Mouse (Mus musculus): ENCODE data around the gene Wbp1l. TPM values are rescaled to one million over a fixed set of nuclear protein-coding genes. Genes with fewer than 3 reads are reported as not detected.
A peak's percentile ranks its signal among the peaks of the same experiment; 100 is the strongest.
"Not testable (repeated sequence)": the region's sequence is repeated elsewhere in the genome, so short reads cannot be mapped to it uniquely, and the experiment has no call there.

The Wbp1l gene
- total RNA-seq (2014; fragmentation: Nextera tagmentation) (19.7 and 25.6 TPM in 2 replicates), total RNA-seq (2017) (20.2 and 23.5 TPM in 2 replicates)

DNA sequence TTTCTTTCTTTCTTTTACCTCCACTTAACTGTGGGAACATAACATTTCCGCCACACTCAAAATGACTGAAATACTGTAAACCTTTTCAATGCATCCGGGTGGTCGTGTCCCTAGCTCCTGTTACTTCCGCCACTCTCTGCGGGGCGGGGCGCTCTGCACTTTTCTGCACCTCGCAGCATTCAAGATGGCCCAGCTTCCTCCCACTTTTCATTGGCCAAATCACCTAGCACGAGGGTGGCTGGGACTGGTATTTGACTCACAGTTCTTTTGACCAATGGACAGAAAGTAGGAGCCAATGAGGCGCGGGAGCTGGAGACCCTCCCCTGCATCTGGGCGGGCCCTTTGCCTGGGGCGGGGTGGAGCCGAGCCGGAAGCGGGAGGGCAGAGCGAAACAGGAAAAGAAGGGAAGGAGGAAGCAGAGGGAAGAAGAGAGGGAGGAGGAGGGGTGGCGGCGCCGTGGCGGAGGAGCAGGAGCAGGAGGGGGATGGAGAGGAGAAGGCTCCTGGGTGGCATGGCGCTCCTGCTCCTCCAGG, at the start of gene Wbp1l:
Gene Wbp1l, plus strand, starts transcription at position 365 of the 533 bp plus-strand sequence.
- ATAC-seq (replicated peaks; ENCODE audit: poor library complexity, severe bottlenecking), result peak; percentile 96

DNA sequence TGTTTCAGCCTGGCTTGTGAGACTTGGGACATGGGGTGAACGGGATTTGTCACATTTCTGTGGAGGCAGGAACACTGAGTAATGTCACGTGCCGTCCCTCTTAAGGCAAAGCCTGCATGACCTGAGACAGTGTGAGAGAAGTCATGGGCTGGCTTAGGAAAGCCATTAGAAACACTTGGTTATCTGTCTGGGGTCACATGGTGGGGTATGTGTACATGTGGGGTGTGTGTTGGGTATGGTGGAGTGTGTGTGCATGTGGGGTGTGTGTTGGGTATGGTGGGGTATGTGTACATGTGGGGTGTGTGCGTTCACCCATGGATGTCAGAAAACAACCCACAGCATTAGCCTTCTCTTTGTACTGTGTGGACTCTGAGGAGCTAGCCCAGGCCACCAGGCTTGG, 48.5 kb upstream of the Wbp1l start:
- no peak for ATAC-seq (replicated peaks; ENCODE audit: poor library complexity, severe bottlenecking)

DNA sequence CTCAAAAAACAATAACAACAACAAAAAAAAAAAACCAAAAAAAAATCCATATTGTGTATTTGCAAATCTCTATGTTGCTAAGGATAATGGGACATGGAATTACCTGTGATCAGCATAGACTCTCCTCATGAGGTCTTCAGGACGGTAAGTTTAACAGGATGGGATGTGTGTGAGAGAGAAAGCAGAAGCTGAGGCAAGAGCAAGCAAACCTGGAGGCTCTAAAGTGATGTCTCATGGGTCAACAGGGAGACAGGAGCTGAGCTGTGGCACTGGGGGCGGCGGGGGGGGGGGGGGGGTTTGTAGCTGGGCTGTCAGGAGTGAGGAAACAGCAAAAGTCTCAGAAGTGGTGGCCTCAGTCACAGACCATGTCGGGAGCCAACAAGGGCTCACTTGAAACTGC, 46.4 kb upstream of the Wbp1l start:
- ATAC-seq (replicated peaks; ENCODE audit: poor library complexity, severe bottlenecking), result no peak

DNA sequence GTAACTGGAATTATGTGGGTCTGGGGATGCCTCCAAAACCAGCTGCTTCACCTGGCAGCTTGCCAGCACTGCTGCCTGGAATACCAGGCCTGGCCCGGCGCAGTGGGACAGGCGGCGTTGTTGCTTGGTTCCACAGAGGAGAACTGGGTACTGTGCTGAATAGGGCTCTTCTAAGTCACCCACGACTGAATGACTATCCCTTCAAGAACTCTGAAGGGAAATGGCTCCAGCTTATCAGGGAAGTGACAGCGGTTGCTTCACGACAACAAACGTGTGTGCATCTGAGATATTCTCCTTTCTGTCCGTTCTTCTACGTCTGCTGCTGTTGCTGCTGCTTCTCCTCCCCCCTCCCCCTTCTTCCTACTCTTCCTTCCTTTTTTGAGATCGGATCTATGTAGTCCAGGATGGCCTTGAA, 45.3 kb upstream of the Wbp1l start:
- ATAC-seq (replicated peaks; ENCODE audit: poor library complexity, severe bottlenecking), result peak; percentile 42; the same call in 1 of the 2 replicates

DNA sequence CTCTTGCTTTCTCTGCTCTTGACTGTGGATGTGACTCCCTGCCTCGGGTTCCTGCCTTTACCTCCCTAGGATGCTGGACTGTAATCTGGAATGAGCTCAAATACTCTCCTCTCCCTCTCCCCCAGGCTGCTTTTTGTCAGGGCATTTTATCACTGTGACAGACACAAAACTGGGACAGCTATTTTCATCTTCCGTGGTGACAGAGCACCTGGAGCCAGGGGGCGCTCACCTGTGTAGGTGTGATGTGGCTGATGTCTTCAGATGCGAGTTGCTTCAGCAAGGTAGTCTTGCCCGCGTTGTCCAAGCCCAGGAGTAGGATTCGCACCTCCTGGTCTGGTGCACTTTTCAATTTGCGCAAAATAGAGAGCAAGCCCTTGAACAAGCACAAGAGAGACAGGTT, 40.9 kb upstream of the Wbp1l start:
- no peak for ATAC-seq (replicated peaks; ENCODE audit: poor library complexity, severe bottlenecking)

DNA sequence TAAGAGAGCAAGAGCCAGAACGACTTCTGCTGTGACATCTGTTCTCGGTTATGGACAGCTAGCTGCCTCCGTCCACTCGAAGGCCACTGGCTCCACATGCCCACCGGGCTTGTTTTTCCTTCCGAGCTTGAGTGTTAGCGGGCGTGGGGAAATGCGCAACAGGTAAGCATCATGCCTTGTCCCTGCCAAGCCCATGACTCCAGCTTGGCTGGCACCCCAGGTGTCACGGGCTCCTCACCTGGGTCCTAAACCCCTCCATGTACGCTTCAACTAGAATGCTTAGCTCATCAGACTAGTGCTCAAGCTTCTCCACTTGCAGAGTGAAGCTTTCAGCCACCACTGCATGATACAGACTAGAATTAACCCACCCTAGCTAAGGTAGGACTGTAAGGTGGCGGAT, 40.3 kb upstream of the Wbp1l start:
- no peak for ATAC-seq (replicated peaks; ENCODE audit: poor library complexity, severe bottlenecking)

DNA sequence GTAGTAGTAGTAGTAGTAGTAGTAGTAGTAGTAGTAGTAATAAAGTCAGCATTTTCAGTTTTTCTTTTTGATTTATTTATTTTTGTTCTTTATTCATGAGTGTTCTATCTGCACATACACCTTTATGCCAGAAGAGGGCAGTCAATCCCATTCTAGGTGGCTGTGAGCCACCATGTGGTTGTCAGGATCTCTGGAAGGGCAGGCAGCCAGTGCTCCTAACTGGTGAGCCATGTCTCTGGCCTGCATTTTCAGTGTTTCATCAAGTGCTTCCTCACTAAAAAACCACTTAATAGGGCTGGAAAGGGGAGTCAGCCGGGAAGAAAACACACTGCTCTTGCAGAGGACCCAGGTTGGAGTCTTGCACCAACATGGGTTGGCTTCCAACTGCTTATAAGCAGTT, 36.8 kb upstream of the Wbp1l start:
- peak; percentile 86 for ATAC-seq (replicated peaks; ENCODE audit: poor library complexity, severe bottlenecking)

DNA sequence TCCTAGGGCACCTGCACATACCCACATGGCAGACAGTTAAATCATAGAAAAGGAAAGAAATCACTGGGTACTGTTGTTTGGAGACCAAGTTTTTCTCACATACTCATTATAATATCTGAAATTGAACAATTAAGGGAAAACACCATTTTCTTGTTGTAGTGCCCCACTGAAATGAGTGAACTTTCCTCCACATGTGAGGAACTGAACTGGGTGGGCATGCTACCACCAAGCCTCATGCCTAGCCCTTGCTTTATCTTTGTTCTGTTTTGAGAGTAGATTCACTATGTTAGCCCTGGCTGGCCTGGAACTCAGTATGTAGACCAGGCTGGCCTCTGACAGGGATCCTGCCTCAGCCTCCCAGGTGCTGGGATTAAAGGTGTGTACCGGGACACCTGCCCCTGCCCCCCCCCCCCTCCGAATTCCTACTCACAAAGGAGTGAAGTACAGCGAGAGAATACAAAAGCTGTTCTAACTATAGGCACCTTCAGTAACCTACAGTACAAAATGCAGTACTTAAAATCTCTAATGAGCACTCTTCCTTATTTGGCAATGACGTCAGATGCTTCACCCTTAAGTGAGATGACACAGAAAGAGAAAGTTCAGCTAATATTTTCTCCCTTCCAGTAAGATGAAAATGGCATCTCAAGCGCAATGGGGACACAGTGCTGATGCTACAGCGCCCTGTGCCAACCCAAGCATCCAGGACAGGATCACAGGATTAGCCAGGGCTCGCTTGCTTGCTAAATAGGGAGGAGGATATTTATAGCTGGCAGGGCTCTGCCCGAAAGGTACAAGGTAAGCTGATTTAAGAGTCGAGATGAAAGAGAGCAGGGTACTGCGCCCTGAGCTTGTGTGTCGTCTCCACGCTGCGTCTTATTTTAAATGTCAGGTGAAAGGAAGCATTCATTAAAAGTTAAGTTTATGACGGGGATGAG, 36.0 kb upstream of the Wbp1l start:
- no peak for ATAC-seq (replicated peaks; ENCODE audit: poor library complexity, severe bottlenecking)

DNA sequence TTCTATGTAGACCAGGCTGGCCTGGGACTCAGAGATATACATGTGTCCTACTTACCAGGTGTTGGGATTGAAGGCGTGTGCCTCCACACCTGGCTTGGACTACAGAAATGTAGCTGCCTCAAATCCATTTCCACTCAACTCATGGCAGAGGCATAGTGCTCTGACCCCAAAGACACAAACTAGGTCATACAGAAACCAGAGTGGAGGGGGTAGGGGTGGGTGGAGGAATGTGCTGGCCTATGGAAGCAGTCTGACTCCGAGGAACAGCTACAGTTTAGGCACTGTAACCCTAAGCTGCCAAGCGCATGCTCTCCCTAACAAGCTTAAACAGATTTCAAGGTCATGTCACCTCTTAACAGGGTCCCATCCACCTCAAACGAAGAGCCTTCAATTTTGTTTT, 35.3 kb upstream of the Wbp1l start:
- ATAC-seq (replicated peaks; ENCODE audit: poor library complexity, severe bottlenecking), result no peak

DNA sequence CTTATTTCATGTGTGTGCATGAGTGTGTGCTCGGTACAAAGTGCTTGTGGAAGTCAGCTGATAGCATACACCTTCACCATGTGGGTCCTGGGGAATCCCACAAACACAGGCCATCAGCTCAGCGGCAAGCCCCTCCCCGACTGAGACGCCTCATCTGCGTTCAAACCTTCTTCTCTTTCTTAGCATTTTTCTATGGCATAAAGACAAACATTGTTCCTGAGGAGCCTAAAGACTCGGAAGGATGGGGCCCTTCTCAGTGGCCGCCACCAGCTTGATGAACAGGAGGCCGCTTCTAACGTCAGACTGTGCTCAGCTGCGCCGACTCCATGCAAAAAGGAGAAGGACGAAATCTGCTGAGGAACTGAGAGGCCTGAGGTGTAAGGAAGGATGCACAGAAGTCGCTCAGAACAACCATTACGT, 34.8 kb upstream of the Wbp1l start:
- ATAC-seq (replicated peaks; ENCODE audit: poor library complexity, severe bottlenecking), result no peak

DNA sequence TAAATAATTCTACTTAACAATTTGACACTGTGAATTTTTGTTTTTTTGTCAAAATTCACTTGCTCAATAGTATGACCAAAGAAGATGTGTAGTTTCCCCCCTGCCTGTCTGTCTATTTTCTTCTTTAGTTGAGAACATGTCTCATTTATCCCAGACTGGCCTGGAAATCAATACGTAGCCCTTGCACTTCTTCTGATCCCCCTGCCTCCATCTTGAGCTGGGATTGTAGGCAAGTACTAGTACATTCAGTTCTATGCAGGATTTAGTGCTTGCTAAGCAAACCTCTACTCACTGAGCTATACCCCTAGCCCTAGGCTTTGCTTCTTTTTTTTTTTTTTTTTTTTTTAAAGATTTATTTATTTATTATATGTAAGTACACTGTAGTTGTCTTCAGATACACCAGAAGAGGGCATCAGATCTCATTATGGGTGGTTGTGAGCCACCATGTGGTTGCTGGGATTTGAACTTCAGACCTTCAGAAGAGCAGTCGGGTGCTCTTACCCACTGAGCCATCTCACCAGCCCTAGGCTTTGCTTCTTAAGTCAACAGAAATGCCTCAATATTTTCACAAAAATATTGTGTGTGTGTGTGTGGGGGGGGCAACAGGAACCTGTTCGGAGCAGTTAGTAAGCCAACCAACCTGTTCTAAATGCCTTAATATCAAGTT, 27.5 kb upstream of the Wbp1l start:
- ATAC-seq (replicated peaks; ENCODE audit: poor library complexity, severe bottlenecking), result not testable (repeated sequence)

DNA sequence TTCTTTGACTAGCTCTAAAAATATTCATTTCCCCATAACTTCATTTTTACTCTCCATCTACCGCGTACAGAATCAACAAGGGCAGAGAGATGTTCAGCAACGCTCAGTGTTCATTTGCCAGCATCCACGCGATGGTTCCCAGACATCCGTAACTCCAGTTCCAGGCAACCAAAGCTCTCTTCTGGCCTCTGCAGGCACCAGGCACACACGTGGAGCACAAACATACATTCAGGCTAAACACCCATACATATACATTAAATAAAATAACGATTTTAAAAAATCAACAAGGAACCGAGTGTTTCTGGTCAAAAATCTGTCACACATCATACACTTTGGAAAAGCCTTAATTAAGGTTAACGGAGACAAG, 27.0 kb upstream of the Wbp1l start:
- ATAC-seq (replicated peaks; ENCODE audit: poor library complexity, severe bottlenecking), result no peak

DNA sequence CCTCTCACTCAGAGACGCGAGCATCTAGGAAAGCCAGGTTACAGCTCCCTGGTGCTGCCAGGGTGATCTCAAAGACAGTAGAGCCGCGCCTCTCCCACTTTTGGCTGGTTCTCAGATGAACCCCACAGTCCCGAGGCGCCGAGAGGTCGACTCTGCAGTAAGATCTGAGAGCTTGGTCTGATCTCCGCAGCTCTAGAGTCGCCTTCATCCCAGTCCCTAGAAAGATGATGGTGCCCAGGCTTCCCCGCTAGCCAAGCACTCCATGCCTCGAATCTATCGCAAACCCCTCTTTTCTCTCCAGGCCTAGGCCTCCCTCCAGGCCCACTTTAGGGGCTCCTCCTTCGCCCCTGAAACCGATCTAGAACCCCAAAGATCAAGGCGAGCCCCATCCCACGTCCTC, 26.3 kb upstream of the Wbp1l start:
- 0 out of 2 replicates have a peak, but pooled peaks have one; percentile 0 for ATAC-seq (replicated peaks; ENCODE audit: poor library complexity, severe bottlenecking)

DNA sequence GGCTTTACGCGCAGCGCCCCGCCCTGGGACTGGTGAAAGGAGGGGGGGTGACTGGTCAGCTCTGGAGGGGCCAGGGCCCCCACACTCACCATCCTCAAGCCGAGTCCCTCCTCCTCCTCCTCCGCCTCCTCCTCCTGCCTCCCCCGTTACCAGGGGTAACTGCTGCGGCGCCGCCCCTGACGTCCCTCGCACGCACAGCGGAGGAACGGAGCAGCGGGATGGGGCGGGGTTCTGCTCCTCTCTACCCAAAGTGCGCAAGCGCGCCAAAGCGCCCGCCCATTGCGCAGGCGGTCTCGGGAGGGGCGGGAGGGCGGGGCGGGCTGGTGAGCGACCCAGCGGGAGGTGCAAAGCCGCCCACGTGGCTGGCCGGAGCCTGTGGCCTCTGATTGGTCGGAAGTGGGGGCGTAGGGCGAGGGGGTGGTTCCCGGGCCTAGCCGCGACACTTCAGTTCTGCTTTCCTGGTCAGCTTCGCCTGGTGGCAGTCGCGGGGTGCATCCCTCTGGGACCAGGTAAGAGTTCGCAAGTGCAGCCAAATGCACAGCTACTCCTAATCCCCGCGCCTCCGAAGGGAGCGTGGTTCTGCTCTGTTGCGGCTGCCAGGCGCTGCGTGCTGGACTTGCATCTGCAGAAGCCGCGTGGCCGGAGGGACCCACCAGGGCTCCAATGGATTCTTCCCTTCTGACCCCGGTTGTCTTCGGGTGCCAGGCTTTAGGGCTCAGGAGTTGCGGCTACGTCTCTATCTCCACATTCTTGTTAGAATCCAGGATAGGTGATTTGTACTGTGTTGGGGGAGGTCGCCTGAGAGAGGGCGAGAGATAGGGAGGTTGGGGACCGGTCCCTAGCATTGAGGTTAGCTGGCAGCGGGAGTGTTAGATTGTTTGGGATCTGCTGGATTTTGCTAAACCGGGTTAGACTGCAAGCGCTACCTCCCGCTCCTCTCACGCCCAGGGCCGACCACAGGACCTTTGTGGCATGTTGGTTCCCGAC, 25.6 kb upstream of the Wbp1l start, which contains the start of the genes Arl3 and Sfxn2:
Gene Arl3, minus strand, starts transcription at position 248 of the 987 bp plus-strand sequence.
Gene Sfxn2, plus strand, starts transcription at position 415 of the 987 bp plus-strand sequence.
- peak; percentile 97 for ATAC-seq (replicated peaks; ENCODE audit: poor library complexity, severe bottlenecking)

DNA sequence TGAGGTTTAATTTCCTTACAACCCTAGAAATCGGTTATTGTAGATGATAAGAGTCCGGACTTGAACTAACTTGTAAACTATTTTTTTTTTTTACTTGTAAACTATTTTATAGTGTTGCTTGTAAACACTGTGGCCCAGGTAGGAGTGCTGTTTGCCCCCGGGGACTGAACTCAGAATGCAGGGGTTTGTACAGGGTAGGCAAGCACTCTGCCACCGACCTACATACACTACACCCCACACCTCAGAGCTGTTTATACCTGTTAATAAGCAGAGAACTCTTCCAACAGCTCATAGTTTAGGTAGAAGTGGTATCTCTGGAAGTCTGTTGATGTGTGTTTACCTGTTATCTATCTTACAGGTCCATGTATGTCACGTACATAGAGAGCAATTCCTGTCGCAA, 24.9 kb upstream of the Wbp1l start:
- no peak for ATAC-seq (replicated peaks; ENCODE audit: poor library complexity, severe bottlenecking)

DNA sequence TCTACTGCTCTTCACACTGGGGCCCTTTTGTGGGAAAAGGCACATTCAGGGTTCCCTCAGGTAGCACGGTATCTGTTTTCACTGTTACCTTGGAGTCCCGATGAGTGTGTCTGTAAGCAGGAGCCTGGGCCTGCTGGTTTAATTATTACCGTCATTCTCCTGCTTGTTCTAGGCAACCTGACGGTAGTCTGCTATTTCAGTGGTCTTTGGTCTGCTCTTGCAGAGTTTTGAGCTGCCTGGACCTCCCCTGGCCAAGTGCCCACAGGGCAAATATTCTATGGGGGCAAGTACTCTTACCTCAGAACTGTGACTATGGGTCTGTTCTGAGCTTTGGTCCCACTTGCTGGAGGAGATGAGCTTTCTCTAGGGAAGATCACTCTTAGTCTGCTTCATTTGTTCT, 23.7 kb upstream of the Wbp1l start:
- no peak for ATAC-seq (replicated peaks; ENCODE audit: poor library complexity, severe bottlenecking)

DNA sequence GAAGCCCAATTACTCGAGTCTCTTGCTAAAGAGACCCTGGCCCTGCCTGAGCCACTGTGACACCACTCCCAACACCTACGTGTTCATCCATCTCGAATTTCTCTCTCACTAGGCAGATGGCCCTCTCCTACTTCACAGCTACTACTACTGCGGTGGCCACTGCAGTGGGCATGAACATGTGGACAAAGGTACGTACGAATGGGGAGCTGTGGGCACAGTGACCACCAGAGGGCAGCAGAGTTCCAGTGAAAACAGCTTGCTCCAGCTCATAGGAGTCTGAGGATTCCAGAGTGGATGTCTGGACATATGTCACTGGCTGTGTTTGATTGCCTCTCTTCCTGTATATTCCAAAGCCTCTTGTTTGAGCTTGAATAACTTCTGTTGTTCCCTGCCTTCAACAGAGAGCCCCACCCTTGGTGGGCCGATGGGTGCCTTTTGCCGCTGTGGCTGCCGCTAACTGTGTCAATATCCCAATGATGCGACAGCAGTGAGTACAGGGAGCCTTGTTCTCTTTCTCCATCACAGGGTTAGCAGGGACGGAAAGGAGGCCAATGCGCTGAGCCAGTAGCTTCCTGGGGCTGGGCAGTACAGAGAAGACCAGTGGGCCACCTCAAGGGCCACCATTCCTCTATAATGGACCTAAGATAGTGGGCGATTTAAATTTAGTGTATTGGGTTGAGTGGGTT, 10.9 kb upstream of the Wbp1l start:
- ATAC-seq (replicated peaks; ENCODE audit: poor library complexity, severe bottlenecking), result peak; percentile 90

DNA sequence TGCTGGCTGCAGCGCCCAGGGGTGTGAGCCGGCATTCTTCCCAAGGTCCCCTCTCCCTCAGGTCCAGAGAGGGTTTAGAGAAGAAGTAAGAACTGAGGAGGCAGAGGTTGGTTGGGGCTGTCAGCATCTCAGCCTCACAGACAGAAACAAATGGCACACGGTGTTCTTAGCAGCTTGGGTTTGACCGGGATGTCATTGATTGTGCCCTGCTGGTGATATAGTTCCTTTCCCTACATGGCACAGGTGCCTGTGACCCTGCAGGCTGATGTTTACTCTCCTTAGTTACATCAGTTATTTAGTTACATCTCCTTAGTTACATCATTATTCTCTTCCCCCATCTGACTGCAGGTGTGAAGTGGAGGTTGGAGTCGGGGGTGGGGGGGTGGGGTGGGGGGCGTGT, 7.3 kb upstream of the Wbp1l start:
- ATAC-seq (replicated peaks; ENCODE audit: poor library complexity, severe bottlenecking), result no peak

DNA sequence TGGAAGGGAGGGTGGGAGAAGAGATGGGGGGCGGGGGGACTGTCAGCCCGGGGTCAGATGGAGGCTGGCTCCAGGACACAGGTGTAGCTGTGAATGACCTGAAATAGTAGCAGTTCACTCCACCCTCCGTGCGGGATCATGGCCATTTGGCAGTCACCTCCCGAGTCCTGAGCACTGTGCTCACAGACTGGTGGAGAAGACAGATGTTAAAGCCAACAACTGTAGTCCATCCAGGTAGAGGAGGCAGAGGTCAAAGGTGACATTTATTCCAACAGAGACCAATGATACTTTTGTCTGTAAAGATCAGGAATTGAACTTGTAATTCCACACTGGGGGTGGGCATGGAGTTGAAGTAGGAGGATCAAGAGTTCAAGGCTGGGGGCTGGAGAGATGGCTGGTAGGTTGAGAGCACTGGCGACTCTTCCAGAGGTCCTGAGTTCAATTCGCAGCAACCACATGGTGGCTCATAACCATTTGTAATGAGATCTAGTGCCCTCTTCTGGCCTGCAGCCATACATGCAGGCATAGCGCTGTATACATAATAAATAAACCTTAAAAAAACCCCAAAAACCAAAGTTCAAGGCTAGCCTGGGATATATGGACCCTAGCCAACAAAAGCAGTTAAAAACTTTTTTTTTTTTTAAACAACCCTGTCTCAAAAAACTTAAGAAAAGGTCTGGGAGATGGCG, 6.0 kb upstream of the Wbp1l start:
- no peak for ATAC-seq (replicated peaks; ENCODE audit: poor library complexity, severe bottlenecking)

Data from granulocyte monocyte progenitor cell, adult 5-6 weeks (primary cell).